Comparison of ENCODE assay signal across 23 mouse cellular contexts in the genomic region with DNA sequence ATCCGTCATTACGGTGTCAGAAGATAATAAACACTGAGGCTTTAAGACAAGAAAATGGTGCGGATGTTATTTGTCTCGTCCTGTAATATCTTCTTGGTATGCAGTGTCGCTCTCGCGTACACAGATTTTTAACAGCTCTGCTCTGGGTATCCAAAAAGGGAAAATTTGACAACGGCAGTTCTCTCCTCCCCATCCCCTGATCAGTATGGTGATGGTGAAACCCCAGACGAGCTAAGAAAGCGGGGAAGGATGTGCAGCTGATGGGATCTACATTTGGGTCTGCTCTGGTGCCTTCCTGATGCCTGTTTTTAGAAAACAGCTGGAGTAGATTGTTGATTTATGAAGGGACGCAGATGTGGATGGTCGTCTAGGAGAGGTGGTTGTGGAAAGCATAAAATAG.
DNase-seq lines count a peak whose midpoint lies in the region; ATAC-seq lines count a peak whose summit lies in the region.
"Had no signal": no experiment of that assay in that cellular context is flagged by ENCODE, and none has a peak within 500 bp of the region (broad histone marks: within the 10 kb centered on the region; RNA-seq: fewer than 3 reads in every experiment).

No protein-coding gene starts in this region.

- H3K4me1 ChIP-seq in forebrain, embryonic 16.5 days (replicated peaks; ENCODE audit: control insufficient read depth, insufficient read depth, low read length), result no peaks in the 10 kb centered on the region
- no peaks in the 10 kb centered on the region for H3K4me1 ChIP-seq in forebrain, embryonic 13.5 days
- H3K4me1 ChIP-seq in hindbrain, embryonic 13.5 days (replicated peaks), result peaks cover 11% of the 10 kb centered on the region; the same call in 1 of the 2 replicates
- H3K4me1 ChIP-seq in hindbrain, embryonic 11.5 days (replicated peaks; ENCODE audit: control insufficient read depth, insufficient read depth, low read length), result no peaks in the 10 kb centered on the region
- H3K4me1 ChIP-seq in neural tube, embryonic 14.5 days (ENCODE audit: control insufficient read depth, insufficient read depth, low read length), result peaks cover 3% of the 10 kb centered on the region; the same call in 1 of the 2 replicates
- H3K4me1 ChIP-seq: forebrain, embryonic 15.5 days; heart, embryonic 10.5 days; hindbrain, embryonic 12.5 days had no signal

- no peak overlapping the region for H3K4me2 ChIP-seq in forebrain, embryonic 16.5 days (ENCODE audit: low read length)
- H3K4me2 ChIP-seq in forebrain, embryonic 13.5 days, result no peak overlapping the region
- H3K4me2 ChIP-seq in hindbrain, embryonic 13.5 days, result no peak overlapping the region
- no peak overlapping the region for H3K4me2 ChIP-seq in hindbrain, embryonic 11.5 days (replicated peaks; ENCODE audit: low read depth, low read length)
- no peak overlapping the region for H3K4me2 ChIP-seq in neural tube, embryonic 14.5 days (ENCODE audit: low read depth, low read length)
- H3K4me2 ChIP-seq: forebrain, embryonic 15.5 days; heart, embryonic 13.5 days; hindbrain, embryonic 12.5 days had no signal

- H3K4me3 ChIP-seq in forebrain, embryonic 16.5 days (replicated peaks; ENCODE audit: low read length), result no peak overlapping the region
- H3K4me3 ChIP-seq in forebrain, embryonic 13.5 days, result no peak overlapping the region
- no peak overlapping the region for H3K4me3 ChIP-seq in hindbrain, embryonic 13.5 days
- no peak overlapping the region for H3K4me3 ChIP-seq in hindbrain, embryonic 11.5 days (ENCODE audit: low read depth, low read length)
- H3K4me3 ChIP-seq in neural tube, embryonic 14.5 days (ENCODE audit: low read depth, low read length), result no peak overlapping the region
- H3K4me3 ChIP-seq: forebrain, embryonic 15.5 days; heart, adult 2 months; heart, embryonic 10.5 days; heart, embryonic 13.5 days; hindbrain, embryonic 12.5 days had no signal

- H3K9me3 ChIP-seq in forebrain, embryonic 16.5 days (ENCODE audit: control insufficient read depth, low read length), result no peaks in the 10 kb centered on the region
- no peaks in the 10 kb centered on the region for H3K9me3 ChIP-seq in forebrain, embryonic 13.5 days (replicated peaks)
- no peaks in the 10 kb centered on the region for H3K9me3 ChIP-seq in hindbrain, embryonic 13.5 days
- no peaks in the 10 kb centered on the region for H3K9me3 ChIP-seq in hindbrain, embryonic 11.5 days (ENCODE audit: control insufficient read depth, low read length)
- no peaks in the 10 kb centered on the region for H3K9me3 ChIP-seq in neural tube, embryonic 14.5 days (ENCODE audit: control insufficient read depth, low read length)
- H3K9me3 ChIP-seq: forebrain, embryonic 15.5 days; heart, embryonic 10.5 days; heart, embryonic 13.5 days; hindbrain, embryonic 12.5 days had no signal

- 78% methylated on average over 12 of the region's 12 CpGs for whole genome bisulfite sequencing in forebrain, embryonic 16.5 days
- WGBS in forebrain, embryonic 13.5 days, result 92% methylated on average over 12 of the region's 12 CpGs
- 81% methylated on average over 12 of the region's 12 CpGs for WGBS in hindbrain, embryonic 13.5 days
- 87% methylated on average over 12 of the region's 12 CpGs for WGBS in hindbrain, embryonic 11.5 days
- 78% methylated on average over 12 of the region's 12 CpGs for WGBS in neural tube, embryonic 14.5 days

- no peaks in the 10 kb centered on the region for H3K36me3 ChIP-seq in forebrain, embryonic 16.5 days (ENCODE audit: control insufficient read depth, insufficient read depth)
- peaks cover 20% of the 10 kb centered on the region for H3K36me3 ChIP-seq in forebrain, embryonic 13.5 days (ENCODE audit: poor library complexity, severe bottlenecking)
- H3K36me3 ChIP-seq in hindbrain, embryonic 13.5 days, result peaks cover 25% of the 10 kb centered on the region
- H3K36me3 ChIP-seq in hindbrain, embryonic 11.5 days (ENCODE audit: control insufficient read depth, insufficient read depth, low read length), result 0 out of 2 replicates have a peak, but pooled peaks cover 2% of the 10 kb centered on the region
- no peaks in the 10 kb centered on the region for H3K36me3 ChIP-seq in neural tube, embryonic 14.5 days (ENCODE audit: control insufficient read depth, insufficient read depth, low read length)

- no peak overlapping the region for H3K9ac ChIP-seq in forebrain, embryonic 16.5 days (replicated peaks; ENCODE audit: low read depth, low read length)
- H3K9ac ChIP-seq in forebrain, embryonic 13.5 days, result no peak overlapping the region
- no peak overlapping the region for H3K9ac ChIP-seq in hindbrain, embryonic 13.5 days
- H3K9ac ChIP-seq in hindbrain, embryonic 11.5 days (ENCODE audit: low read depth, low read length), result no peak overlapping the region
- H3K9ac ChIP-seq in neural tube, embryonic 14.5 days (replicated peaks; ENCODE audit: low read depth, low read length), result no peak overlapping the region
- H3K9ac ChIP-seq: forebrain, embryonic 15.5 days; heart, embryonic 13.5 days; hindbrain, embryonic 12.5 days had no signal

- no peak overlapping the region for H3K27ac ChIP-seq in forebrain, embryonic 16.5 days (ENCODE audit: low read length)
- H3K27ac ChIP-seq in forebrain, embryonic 13.5 days, result no peak overlapping the region
- peak overlapping the region; percentile 31 for H3K27ac ChIP-seq in hindbrain, embryonic 13.5 days
- H3K27ac ChIP-seq in hindbrain, embryonic 11.5 days (ENCODE audit: low read depth, low read length), result no peak overlapping the region
- H3K27ac ChIP-seq in neural tube, embryonic 14.5 days (ENCODE audit: low read depth, low read length), result 0 out of 2 replicates have a peak overlapping the region, but pooled peaks have one; percentile 22
- H3K27ac ChIP-seq: forebrain, embryonic 15.5 days; heart, adult 2 months; heart, embryonic 10.5 days; heart, embryonic 13.5 days; hindbrain, embryonic 12.5 days had no signal

- DNase-seq in hindbrain, embryonic 11.5 days (ENCODE audit: low spot score), result no peak
- DNase-seq in left cerebral cortex, postnatal 14 days (ENCODE audit: low spot score in 2 of 2), result peak; percentile 15 to 18
- DNase-seq in left cerebral cortex, adult 18-20 months (ENCODE audit: low spot score in 2 of 2), result no peak
- DNase-seq in neural tube, embryonic 10.5 days (ENCODE audit: extremely low spot score, low spot score), result no peak
- DNase-seq: adrenal gland, adult 8-10 months; adrenal gland, postnatal 25 days; cerebellum, adult 18-20 months; cerebellum, adult 9-10 months; cerebellum, postnatal 14 days; gastrocnemius, postnatal 10 days; gastrocnemius, postnatal 36 days; heart, adult 2 months; heart, postnatal 14 days; heart, postnatal 4 days had no signal

- ATAC-seq in forebrain, embryonic 16.5 days, result 0 out of 2 replicates have a peak, but pooled peaks have one; percentile 19
- ATAC-seq in forebrain, embryonic 13.5 days, result no peak
- ATAC-seq in hindbrain, embryonic 13.5 days (ENCODE audit: low FRiP score), result no peak
- no peak for ATAC-seq in hindbrain, embryonic 11.5 days (ENCODE audit: low FRiP score)
- no peak for ATAC-seq in neural tube, embryonic 14.5 days (ENCODE audit: low read depth)
- ATAC-seq: activated CD4-positive, CD25-positive, alpha-beta regulatory T cell, adult 4 months; forebrain, embryonic 15.5 days had no signal

- intact Hi-C loops in left cerebral cortex, postnatal 14 days (cut with DNase I), result no loop called here

- no peaks in the 10 kb centered on the region for H3K27me3 ChIP-seq in forebrain, embryonic 16.5 days (replicated peaks; ENCODE audit: control insufficient read depth, insufficient read depth, low read length)
- H3K27me3 ChIP-seq in forebrain, embryonic 13.5 days, result no peaks in the 10 kb centered on the region
- no peaks in the 10 kb centered on the region for H3K27me3 ChIP-seq in hindbrain, embryonic 13.5 days
- H3K27me3 ChIP-seq in hindbrain, embryonic 11.5 days (ENCODE audit: control insufficient read depth, insufficient read depth, low read length), result no peaks in the 10 kb centered on the region
- H3K27me3 ChIP-seq in neural tube, embryonic 14.5 days (ENCODE audit: control insufficient read depth, insufficient read depth, low read length), result no peaks in the 10 kb centered on the region
- H3K27me3 ChIP-seq: forebrain, embryonic 15.5 days; heart, embryonic 13.5 days; hindbrain, embryonic 12.5 days had no signal

Comparison
In these comparisons a context has a peak if more than half of its experiments do, and no peak if none do; other contexts are left out.
1. H3K27ac ChIP-seq: peak in hindbrain, embryonic 13.5 days (single experiment) and neural tube, embryonic 14.5 days (single experiment); none in forebrain, embryonic 16.5 days (single experiment), forebrain, embryonic 13.5 days (single experiment) and hindbrain, embryonic 11.5 days (single experiment).
2. DNase-seq: peak in left cerebral cortex, postnatal 14 days (2 of 2); none in hindbrain, embryonic 11.5 days (single experiment), left cerebral cortex, adult 18-20 months (0 of 2) and neural tube, embryonic 10.5 days (single experiment).